Mouse (Mus musculus): ENCODE measurements around the gene Phlda1.

- TF ChIP-seq CTCF (IDR thresholded peaks at IDR 0.05; ENCODE audit: low read depth, low read length) (no peak), POLR2AphosphoS5 (IDR thresholded peaks at IDR 0.05; ENCODE audit: insufficient replicate concordance, low read depth, low read length) (no peak), GATA1 (IDR thresholded peaks at IDR 0.05; ENCODE audit: borderline replicate concordance, low read length) (no peak)
Observed at GRCm38 (mm10) chr10:111521636-111522035, 15.6 kb downstream of the Phlda1 start.

All from G1E (cell line).